Mouse (Mus musculus) embryonic facial prominence, embryonic 12.5 days (tissue): Measurements from ENCODE around the gene Dll4. TPM values are rescaled to one million over a fixed set of nuclear protein-coding genes. Genes with fewer than 3 reads are reported as not detected.

ENCODE experiments used
- ATAC-seq: fragments of 200-750 bp; cut with Nextera tagmentation; 2 replicates; pipeline ENCODE4 v1.8.0; 2017; ENCODE audit not compliant: insufficient number of reproducible peaks, insufficient read depth, low FRiP score, low TSS enrichment
- H3K27ac ChIP-seq: fragments of 300-500 bp; sonication (generic); 2 replicates; pipeline ENCODE4 v1.5.1; 2016; ENCODE audit warnings: mild to moderate bottlenecking
- H3K27me3 ChIP-seq: fragments of 300-500 bp; sonication (generic); 2 replicates; pipeline ENCODE4 v1.6.1; 2016; ENCODE audit warnings: mild to moderate bottlenecking, moderate library complexity
- H3K36me3 ChIP-seq: fragments of 300-500 bp; sonication (generic); 2 replicates; pipeline ENCODE4 v1.6.1; 2016; ENCODE audit warnings: mild to moderate bottlenecking
- H3K4me1 ChIP-seq: fragments of 300-500 bp; sonication (generic); 2 replicates; pipeline ENCODE4 v1.6.1; 2016
- H3K4me2 ChIP-seq: fragments of 300-500 bp; sonication (generic); replicated peaks from 2 replicates; pipeline ENCODE4 v1.6.1; 2016; ENCODE audit warnings: mild to moderate bottlenecking, moderate library complexity
- H3K4me3 ChIP-seq: fragments of 300-500 bp; sonication (generic); 2 replicates; pipeline ENCODE4 v1.5.1; 2016; ENCODE audit warnings: mild to moderate bottlenecking
- H3K9ac ChIP-seq: fragments of 300-500 bp; sonication (generic); 2 replicates; pipeline ENCODE4 v1.6.1; 2016; ENCODE audit warnings: mild to moderate bottlenecking, moderate library complexity
- H3K9me3 ChIP-seq: fragments of 300-500 bp; sonication (generic); 2 replicates; pipeline ENCODE4 v1.6.1; 2016; ENCODE audit warnings: mild to moderate bottlenecking, moderate library complexity
- WGBS: fragments of 180-500 bp; shearing (Covaris S2); methylation state at CpG from one replicate; pipeline ENCODE4 v1.1.7; 2016; 5-methylcytosine and 5-hydroxymethylcytosine counted together
- polyA plus RNA-seq: library from polyadenylated mRNA; unstranded; fragments of >200 nt; fragmentation: Nextera tagmentation; extraction: Ambion mirVana; gene quantifications from 2 replicates; pipeline ENCODE4 v1.2.1, GENCODE M21; 2016

Dll4 gene
- polyA plus RNA-seq, 1 experiment from 2014 or later: 5.1 TPM

GRCm38 (mm10) chr2:119312380-119312958, 13.1 kb upstream of the Dll4 start:
- no peaks in the 10 kb centered on the region for H3K9me3 ChIP-seq
- no peak overlapping the region for H3K4me2 ChIP-seq
- H3K4me3 ChIP-seq: no peak overlapping the region
- 30% methylated on average over 2 of the region's 2 CpGs for WGBS
- no peak overlapping the region for H3K9ac ChIP-seq
- peaks cover 6% of the 10 kb centered on the region for H3K4me1 ChIP-seq
- H3K36me3 ChIP-seq: no peaks in the 10 kb centered on the region
- peaks cover 6% of the 10 kb centered on the region; the same call in 1 of the 2 replicates for H3K27me3 ChIP-seq
- no peak overlapping the region for H3K27ac ChIP-seq
- no peak for ATAC-seq

- H3K4me2 ChIP-seq: no peak overlapping the region
- no peak overlapping the region for H3K9ac ChIP-seq
- WGBS: 20% methylated on average over 10 of the region's 10 CpGs
- peaks cover 6% of the 10 kb centered on the region for H3K4me1 ChIP-seq
- no peak overlapping the region for H3K4me3 ChIP-seq
- H3K9me3 ChIP-seq: no peaks in the 10 kb centered on the region
- ATAC-seq: no peak
- H3K27ac ChIP-seq: no peak overlapping the region
- H3K27me3 ChIP-seq: peaks cover 10% of the 10 kb centered on the region; the same call in 1 of the 2 replicates
- H3K36me3 ChIP-seq: no peaks in the 10 kb centered on the region
Observed at GRCm38 (mm10) chr2:119313780-119314479, 11.7 kb upstream of the Dll4 start.

GRCm38 (mm10) chr2:119314742-119315310, 10.8 kb upstream of the Dll4 start:
- Histone ChIP-seq H3K27me3 (peaks cover 10% of the 10 kb centered on the region; the same call in 1 of the 2 replicates), H3K27ac (no peak overlapping the region), H3K9me3 (no peaks in the 10 kb centered on the region), H3K36me3 (no peaks in the 10 kb centered on the region), H3K4me3 (no peak overlapping the region), H3K4me2 (no peak overlapping the region), H3K4me1 (peaks cover 6% of the 10 kb centered on the region), H3K9ac (no peak overlapping the region)
- no peak; the same call in 1 of the 2 replicates for ATAC-seq
- 74% methylated on average over 12 of the region's 12 CpGs for WGBS

- Histone ChIP-seq H3K4me3 (no peak overlapping the region), H3K9me3 (no peaks in the 10 kb centered on the region), H3K27ac (no peak overlapping the region), H3K4me2 (no peak overlapping the region), H3K9ac (no peak overlapping the region), H3K36me3 (no peaks in the 10 kb centered on the region), H3K4me1 (peaks cover 19% of the 10 kb centered on the region), H3K27me3 (peaks cover 43% of the 10 kb centered on the region)
- no peak for ATAC-seq
- 58% methylated on average over 3 of the region's 3 CpGs for WGBS
Observed at GRCm38 (mm10) chr2:119318043-119318710, 7.4 kb upstream of the Dll4 start.

- Histone ChIP-seq H3K9me3 (no peaks in the 10 kb centered on the region), H3K27me3 (peaks cover 67% of the 10 kb centered on the region), H3K27ac (no peak overlapping the region), H3K4me1 (peaks cover 34% of the 10 kb centered on the region), H3K4me3 (no peak overlapping the region), H3K4me2 (no peak overlapping the region), H3K9ac (no peak overlapping the region), H3K36me3 (no peaks in the 10 kb centered on the region)
- no peak for ATAC-seq
- WGBS: 70% methylated on average over 8 of the region's 8 CpGs
Observed at GRCm38 (mm10) chr2:119320571-119320970, 5.0 kb upstream of the Dll4 start.

- ATAC-seq: no peak
- Histone ChIP-seq H3K36me3 (no peaks in the 10 kb centered on the region), H3K9ac (peak overlapping the region; percentile 45; the same call in 1 of the 2 replicates), H3K27ac (no peak overlapping the region), H3K4me3 (peak overlapping the region; percentile 36), H3K9me3 (no peaks in the 10 kb centered on the region), H3K27me3 (peaks cover 75% of the 10 kb centered on the region), H3K4me2 (peak overlapping the region; percentile 72), H3K4me1 (peaks cover 48% of the 10 kb centered on the region)
- WGBS: 3% methylated on average over 47 of the region's 48 CpGs
Observed at GRCm38 (mm10) chr2:119321771-119322586, 3.6 kb upstream of the Dll4 start.

- Histone ChIP-seq H3K4me3 (peak overlapping the region; percentile 36), H3K9ac (peak overlapping the region; percentile 45), H3K27ac (no peak overlapping the region), H3K4me1 (peaks cover 51% of the 10 kb centered on the region), H3K9me3 (no peaks in the 10 kb centered on the region), H3K27me3 (peaks cover 82% of the 10 kb centered on the region), H3K4me2 (peak overlapping the region; percentile 72), H3K36me3 (no peaks in the 10 kb centered on the region)
- 4% methylated on average over 39 of the region's 39 CpGs for WGBS
- 0 out of 2 replicates have a peak, but pooled peaks have one; percentile 54 for ATAC-seq
Observed at GRCm38 (mm10) chr2:119322587-119323300, 2.8 kb upstream of the Dll4 start.

GRCm38 (mm10) chr2:119323866-119324575, 1.6 kb upstream of the Dll4 start:
- no peak for ATAC-seq
- Histone ChIP-seq H3K27ac (no peak overlapping the region), H3K36me3 (no peaks in the 10 kb centered on the region), H3K27me3 (peaks cover 90% of the 10 kb centered on the region), H3K9me3 (no peaks in the 10 kb centered on the region), H3K9ac (no peak overlapping the region), H3K4me1 (peaks cover 51% of the 10 kb centered on the region), H3K4me3 (peak overlapping the region; percentile 44), H3K4me2 (peak overlapping the region; percentile 83)
- 3% methylated on average over 32 of the region's 32 CpGs for WGBS

GRCm38 (mm10) chr2:119324576-119325318, 837 bp upstream of the Dll4 start:
- no peaks in the 10 kb centered on the region for H3K36me3 ChIP-seq
- H3K27ac ChIP-seq: no peak overlapping the region
- peak overlapping the region; percentile 44 for H3K4me3 ChIP-seq
- peak overlapping the region; percentile 24; the same call in 1 of the 2 replicates for H3K9ac ChIP-seq
- H3K4me2 ChIP-seq: peak overlapping the region; percentile 83
- no peaks in the 10 kb centered on the region for H3K9me3 ChIP-seq
- WGBS: under 1% methylated on average over 32 of the region's 32 CpGs
- no peak for ATAC-seq
- peaks cover 51% of the 10 kb centered on the region for H3K4me1 ChIP-seq
- peaks cover 98% of the 10 kb centered on the region for H3K27me3 ChIP-seq
